Mouse (Mus musculus) cortical plate, adult 2 months (tissue): ENCODE results near the gene Ssmem1.

ENCODE experiments used
- CTCF ChIP-seq: fragments of 200-500 bp; IDR thresholded peaks from 2 replicates; pipeline ENCODE4 v1.5.1; 2011; ENCODE audit warnings: mild to moderate bottlenecking, control low read depth, low read length; ENCODE audit not compliant: insufficient read depth; ENCODE audit errors: extremely low read depth
- POLR2A ChIP-seq: fragments of 200-500 bp; IDR thresholded peaks from 2 replicates; pipeline ENCODE4 v1.6.1; 2011; ENCODE audit warnings: mild to moderate bottlenecking, low read length, control low read depth; ENCODE audit not compliant: insufficient read depth; ENCODE audit errors: extremely low read depth

DNA sequence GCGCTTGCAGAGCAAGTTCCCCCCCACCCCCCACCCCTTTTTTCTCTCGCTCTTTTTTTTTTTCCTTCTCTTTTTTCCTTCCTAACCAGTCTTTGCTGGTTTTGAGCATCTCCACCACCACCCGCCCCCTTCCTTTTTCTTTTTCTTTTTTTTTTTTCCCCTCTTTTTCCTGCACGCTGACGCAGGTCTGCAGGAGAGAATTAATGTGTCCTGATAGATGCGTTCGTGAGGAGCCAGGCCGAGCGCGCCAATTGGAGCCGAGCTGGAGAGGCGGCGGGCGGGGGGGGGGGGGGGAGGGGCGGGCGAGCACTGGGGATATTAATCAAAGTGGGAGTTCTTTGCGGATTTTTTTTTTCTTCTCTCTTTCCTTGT lies 37.6 kb downstream of the Ssmem1 start:
- no peak for TF ChIP-seq POLR2A
- no peak for TF ChIP-seq CTCF
